Mouse (Mus musculus) heart, adult 9 months (tissue): ENCODE data around the gene Mgrn1.

Source experiments
- DNase-seq, 2 experiments: peaks; one replicate each; pipeline ENCODE4 v3.0.0; 2022; ENCODE audit warnings: low spot score in 2 of 2

Mgrn1 gene

DNA sequence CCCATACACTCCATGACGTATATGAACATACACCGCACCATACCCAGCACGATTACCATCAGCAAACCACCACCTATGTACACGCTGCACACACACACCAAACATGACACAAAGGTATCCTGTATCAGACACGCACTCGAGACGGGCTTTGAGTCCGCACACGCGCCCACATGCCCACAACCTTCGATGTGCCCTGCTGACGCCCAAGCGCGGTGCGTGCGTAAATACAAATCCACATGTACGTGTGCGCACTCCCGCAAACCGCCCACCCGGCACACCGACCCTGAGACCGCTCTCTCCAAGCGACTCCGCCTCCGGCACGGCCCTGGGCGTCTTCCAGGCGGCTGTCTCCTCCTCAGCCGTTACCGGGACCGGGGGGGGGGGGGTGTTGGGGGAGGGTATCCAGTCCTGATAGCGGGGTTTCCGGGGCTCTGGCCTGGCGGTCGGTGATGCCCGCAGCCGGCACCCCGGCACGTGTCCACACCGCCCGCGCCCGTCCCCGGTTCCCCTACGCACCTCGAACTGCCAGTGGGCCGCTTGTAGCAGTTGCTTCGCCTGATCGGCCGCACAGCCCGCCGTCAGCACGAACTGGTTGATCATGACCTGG, 6.8 kb upstream of the Mgrn1 start:
- DNase-seq: no peak

DNA sequence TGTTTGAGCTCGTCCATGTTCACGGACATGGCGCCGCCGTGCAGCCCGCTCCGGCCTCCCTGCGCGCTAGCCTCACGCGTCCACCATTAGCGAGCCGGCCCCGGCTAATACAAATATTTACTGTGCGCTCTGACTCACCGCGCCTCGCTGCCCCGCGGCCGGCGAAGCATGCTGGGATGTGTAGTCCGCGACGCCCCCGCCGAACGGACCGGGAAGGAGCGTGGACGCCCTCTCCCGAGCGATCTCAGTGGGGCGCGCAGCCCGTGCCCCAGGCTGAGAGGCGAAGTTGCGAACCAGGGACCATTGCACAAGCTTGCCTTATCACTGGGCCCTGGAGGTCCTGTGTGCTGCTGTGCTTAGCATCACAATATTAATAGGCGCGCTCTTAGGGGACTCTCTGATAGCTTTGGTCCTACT, 6.3 kb upstream of the Mgrn1 start:
- peak; percentile 90 to 91 for DNase-seq

DNA sequence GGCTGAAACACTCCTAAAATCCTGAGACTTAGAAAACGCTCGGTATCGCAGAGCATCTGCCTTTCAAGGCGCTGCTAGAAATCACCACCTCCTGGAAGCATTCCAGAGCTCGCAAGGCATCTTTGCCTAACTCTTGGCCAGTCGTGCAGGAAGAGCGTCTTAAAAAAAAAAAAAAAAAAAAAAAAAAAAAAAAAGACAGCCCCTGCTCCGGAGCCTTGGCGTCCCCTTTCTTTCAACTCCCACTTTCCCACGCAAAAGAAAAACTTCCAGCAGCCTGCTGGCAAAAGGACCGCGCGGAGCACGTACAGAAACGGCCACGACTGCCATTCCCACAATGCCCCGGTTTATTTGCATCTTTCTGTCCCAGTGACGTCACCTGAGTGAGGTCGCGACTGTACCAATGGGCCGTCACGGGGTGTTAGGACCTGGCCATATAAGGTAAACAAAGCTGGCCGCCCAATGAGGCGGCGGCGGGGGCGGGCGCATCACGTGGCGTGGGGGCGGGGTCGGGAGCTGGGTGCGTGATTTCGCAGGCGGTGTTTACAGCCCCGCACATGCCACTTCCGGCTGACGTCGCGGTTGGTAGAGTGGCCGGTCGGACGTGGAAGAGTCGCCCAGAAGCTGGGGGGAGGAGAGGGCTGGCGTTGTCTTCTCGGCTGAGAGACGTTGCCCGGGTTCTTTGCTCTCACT, 5.8 kb upstream of the Mgrn1 start, which contains the start of gene Ubald1:
Gene Ubald1 (minus strand): TSS at position 180 of the 690 bp plus-strand sequence.
- DNase-seq: peak; percentile 98 to 99

DNA sequence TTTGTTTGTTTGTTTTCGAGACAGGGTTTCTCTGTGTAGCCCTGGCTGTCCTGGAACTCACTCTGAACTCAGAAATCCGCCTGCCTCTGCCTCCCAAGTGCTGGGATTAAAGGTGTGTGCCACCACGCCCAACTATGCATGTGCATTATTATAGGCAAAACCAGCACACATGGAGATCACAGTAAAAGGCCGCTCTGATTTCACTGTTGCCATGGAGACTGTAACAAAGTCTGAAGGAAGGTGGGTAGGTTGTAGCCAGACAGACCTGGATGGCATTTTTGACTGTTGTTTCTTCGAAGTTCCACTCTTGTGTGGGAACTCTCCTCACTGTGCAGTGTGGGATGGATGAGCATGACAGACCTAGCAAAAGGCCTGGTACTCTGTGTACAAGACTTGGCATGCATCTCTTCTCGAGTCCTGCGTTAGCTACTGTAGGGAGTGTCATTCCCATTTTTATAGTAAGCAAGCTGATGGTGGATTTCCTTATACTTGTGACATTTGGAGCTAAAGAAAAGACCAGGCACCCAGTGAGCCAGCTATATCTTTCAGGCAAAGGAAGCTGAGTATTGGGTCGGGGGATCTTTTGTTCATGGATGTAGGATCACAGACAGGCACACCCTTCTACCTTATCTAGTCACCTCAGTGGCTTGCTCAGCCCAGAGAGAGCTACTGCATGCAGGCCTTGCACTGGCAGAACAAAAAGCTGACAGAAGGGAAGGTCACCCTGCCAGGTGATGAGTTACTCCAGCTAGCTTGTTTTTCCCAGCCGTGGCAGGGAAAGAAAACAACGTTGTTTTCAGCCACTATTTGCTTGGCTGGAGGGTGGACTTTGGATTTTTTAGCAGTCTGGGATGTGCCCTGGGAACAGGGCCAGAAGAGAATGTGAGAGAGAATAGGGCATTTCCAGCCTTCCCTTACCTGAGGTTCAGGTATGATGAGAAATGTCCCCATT, 4.4 kb upstream of the Mgrn1 start:
- no peak for DNase-seq

DNA sequence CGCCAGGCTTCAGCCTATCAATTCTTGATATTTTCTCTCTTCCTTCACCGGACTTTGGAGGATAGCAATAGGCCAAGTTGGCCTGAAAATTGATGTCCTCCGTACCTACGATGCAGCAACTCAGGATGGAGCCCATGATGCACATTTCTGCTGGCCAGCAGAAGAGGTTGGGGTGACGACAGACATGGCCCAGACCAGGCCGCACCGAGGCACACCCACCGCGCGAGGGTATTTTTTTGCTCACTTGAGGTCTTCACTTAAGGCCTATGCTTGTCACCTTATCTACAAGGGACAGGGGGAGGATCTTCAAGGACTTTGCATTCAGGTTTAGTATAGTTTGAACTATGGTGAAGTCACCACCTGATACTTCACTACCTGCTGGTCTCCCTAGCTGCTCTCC, 1.1 kb upstream of the Mgrn1 start:
- no peak for DNase-seq

DNA sequence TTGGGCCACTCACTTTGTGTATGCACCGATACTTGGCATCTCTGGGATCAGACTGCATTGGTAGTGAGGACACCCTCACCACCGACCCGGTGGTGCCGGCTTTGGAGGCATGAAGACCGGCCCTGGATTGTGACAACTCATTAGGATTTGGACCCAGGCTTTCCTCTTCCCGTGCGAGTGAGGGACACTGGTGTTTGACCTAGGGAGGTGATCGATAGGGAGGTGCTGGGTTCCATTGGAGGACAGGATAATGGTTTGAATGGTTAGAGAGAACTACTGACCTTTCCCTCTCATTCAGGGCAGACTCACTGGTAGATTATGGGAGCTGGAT, 606 bp downstream of the Mgrn1 start:
- no peak for DNase-seq

DNA sequence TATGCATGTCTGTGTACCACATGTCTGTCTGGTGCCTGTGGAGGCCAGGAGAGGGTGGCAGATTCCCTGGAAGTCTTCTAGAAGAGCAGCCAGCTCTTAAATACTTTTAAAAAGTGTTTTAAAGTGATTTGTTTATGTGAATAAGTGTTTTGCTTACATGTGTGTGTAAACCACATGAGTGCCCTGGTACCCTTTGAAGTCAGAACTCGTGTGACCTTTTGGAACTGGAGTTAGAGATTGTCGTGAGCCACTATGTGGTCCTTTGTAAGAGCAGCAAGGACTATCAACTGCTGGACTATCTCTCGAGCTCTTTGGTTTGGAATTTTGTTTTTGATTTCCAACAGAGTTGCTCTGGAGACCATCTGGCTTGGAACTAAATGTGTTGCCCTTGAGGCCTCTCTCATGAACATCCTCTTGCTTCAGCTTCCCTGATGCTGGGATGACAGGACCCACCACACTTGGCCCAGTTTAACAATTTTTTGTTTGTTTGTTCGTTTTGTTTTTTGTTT, 4.2 kb downstream of the Mgrn1 start:
- peak; percentile 63 to 67 for DNase-seq

DNA sequence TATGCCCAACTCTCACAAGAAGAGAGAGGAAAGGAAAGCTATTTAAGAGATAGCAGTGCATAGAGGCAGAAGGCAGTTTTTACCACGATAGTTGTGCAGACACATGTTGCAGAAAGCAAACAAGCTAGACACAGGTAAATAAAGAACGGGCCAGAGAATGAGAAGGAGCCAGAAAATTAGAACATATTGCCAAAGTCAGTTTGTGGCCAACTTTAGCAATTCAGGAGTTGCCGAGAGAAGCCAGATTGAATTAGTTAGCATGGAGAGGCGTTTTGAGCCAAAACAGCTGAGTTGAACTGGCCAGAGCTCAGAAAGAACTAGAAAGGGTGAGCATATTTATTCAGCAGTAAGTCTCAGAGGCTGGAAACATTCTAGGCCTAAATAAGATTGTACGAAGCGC, 6.1 kb downstream of the Mgrn1 start:
- no peak for DNase-seq

DNA sequence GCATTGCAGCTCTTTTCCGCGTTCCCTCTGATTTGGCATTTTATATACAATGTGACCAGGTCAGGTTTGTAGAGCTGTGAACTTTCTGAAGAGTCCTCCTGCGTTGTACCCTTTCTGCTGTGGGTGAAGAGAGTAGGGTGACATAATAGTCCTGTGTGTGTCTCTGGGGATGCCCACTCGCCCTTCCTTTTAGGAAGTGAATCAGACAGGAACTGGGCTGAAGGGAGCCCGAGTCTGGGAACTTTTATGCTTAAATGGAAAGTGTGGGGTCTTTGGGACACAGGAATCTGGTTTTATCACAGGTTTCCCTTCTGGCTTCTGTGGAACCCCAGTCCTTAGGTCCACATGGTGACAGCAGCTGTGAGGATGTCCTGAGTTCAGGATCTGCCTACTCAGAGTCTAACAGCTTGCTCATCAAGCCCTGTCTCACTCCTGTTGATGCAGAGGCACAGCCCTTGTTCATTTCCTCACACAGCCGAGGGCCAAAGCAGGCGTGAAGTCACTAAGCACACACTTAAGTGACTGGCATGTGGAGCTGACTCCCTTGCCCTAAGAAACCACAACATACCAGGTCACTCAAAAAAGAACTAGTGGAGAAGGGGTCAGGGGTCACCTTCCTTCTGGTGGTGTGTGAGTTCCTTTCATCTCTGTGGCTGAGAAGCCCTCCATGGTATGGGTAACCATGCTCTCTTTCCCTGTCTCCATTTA, 8.3 kb downstream of the Mgrn1 start:
- DNase-seq: peak in 1 of 2 experiments; percentile 51

DNA sequence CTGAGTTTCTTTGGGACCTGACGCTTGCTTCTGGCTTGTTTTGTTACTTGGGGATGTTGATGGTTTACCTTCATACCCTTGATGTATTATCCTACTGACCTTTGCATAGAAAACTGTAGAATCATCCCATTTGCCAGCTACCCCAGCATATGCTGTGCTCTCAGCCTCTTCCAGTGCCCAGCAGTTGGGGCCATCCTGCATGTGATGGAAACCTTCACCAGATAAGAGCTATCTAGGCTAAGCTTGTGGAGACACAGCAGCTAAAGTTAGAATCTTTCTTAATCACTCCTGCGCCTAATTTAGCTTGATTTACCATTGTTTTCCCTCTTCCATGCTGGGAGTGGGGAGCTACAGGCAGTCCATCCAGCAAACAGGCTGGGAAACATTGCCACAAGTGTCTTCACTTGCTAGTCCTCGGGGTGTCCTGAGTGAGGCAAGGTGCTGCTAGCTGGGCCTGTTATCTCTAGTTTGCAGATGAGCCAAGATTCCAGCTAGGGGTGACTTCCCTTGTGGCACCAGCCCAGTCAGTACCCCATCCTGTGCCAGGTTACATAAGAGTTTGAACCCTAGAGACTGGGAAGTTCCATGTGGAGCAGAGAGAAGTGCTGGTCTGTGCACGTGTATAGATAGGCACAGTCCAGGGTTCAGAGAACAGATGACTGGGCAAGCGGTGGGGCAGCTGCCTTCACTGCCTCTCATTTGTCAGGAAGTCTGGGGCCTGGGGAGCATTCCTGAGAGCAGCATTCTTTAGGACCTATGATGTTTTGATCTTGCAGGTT, 10.4 kb downstream of the Mgrn1 start:
- DNase-seq: peak; percentile 88 to 90

DNA sequence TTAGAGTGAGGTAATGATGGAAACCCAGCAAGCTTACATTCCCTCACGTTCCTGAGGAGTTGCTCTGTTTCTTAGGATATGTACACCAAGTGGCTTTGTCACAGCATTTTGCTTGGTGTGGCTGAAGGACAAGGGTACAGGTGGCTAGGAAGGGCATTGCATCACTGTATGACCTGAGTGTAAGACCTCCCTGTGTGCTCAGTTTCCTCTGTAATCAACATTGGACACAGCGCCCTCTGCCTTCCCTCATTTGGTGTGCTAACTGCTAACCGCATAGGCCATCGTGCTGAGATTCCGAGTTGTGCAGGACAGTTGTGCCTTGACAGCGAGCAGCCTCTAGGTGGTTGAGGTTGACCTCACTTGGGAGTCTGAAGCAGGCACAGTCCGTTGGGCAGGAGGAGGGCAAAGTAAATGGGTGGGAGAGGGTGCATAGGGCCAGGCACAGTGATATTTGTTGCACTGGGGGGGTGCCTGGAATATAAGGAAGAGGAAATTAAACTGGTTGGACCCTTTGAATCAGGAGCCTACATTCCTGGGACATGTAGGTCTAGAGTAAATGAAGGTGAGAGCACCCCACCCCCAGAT, 11.2 kb downstream of the Mgrn1 start:
- DNase-seq: no peak

DNA sequence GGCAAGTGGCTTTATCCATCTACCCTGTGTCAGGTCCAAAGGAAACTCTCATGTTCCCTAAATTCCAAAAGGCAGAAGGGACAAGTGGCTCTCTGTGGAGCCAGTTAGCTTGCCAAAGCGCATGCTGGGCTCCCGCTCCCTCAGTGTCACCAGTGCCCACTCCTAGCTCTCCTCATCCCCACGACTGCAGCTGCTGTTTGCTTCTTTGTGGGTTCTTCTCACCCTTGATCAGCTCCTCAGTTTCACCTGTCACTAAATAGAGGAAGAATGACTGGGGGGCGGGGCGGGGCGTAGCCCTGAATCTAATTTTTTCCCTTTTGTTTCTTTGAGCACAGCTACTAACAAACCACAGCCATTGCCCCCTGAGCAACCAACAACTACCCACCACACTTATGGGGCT, 12.8 kb downstream of the Mgrn1 start:
- DNase-seq: no peak

DNA sequence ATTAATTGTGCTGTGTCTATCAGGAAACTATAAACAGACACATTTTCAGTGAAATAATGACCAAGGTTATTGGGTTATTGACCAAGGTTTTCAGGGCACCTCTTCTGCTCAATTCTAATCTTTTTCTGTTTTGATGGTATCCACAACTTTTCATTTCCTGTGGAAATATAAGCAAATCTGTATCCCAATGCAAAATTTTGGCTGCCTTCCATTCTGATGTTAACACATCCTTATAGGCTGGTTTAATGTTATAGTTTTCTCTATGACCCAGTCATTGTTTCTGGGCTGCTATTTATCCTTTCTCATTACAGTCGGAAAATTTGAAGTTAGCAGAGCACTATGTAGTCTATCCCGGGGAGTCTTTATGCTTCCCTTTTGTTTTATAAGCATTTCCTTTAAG, 13.7 kb downstream of the Mgrn1 start:
- no peak for DNase-seq

DNA sequence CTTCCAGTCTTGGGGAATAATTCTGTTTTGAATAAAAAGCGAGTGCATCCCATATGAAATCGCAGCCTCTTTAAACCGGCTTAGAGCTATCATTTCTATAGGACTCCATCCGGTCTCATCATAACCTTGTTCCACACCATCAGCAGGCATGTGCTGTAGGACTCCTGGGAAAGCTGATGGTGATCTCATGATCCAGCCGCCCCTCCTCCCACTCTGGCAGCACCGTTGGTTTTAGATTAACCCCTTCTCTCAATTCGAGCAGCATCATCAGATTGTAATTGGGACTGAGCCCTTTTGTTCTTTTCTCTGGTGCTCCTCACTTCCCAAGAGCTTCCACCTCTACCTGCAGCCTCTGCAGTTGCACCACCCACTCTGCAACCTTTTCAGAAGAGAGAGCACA, 15.1 kb downstream of the Mgrn1 start:
- no peak for DNase-seq

DNA sequence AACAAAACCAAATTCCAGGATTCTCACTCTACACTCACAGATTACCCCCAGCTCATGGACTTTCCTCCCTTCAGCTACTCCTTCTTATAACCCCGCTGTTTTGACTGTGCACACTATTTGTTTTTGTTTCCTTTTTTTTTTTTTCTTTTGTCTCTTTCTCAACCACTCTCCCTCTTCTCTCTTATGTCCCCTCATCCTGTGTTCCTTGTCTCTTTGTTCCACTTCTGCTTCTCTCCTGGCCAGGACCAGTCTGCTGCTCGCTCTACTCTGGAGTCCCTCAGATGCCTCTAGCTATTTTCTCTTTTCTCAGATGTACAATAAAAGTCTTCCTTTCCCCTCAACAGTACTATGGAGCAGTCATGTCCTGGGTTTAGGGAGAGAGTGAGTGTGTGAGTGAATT, 16.3 kb downstream of the Mgrn1 start:
- no peak for DNase-seq

DNA sequence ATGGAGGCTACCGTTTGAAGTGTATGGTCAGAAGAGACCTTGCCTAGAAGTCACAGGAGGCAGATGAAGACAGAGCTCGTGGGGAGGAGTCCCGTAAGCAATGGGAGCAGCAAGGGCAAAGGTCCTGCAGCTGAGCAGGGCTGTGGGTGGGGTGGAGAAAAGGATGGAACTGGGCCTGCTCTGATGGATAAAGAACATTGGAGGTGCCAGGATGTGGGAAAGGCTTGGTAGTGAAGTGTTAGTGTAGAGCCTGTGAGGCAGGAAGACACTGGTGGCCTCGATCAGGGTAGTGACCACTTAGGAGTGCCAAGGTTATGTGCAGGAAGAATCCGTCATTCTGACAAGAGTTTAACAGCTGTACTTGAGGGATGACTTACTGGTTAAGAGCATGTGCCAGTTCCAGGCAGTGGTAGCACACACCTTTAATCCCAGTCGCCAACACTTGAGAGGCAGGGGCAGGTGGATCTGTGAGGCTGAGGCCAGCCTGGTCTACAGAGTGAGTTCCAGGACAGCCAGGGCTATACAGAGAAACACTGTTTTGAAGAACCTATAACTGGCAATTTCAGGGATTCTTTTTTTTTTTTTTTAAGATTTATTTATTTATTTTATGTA, 17.5 kb downstream of the Mgrn1 start:
- DNase-seq: no peak

DNA sequence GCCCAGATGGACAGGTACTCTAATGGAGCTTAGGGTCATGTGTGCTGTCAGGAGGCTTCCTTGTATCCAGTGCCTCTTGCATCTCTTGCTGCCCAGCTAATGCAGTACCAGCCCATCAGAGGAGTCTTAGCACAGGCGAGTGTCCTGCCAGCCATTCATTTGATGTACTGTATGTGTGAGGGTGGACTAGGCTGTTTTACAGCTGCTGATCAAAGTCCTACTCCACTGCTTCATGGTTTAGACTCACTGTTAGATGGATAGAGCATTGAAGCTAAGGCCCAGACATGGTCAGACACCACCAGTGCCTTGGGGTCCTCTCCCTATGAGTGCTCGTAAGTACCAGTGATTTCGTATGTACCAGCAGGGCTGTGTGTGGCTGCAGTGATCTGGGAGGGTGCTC, 18.8 kb downstream of the Mgrn1 start:
- no peak for DNase-seq

DNA sequence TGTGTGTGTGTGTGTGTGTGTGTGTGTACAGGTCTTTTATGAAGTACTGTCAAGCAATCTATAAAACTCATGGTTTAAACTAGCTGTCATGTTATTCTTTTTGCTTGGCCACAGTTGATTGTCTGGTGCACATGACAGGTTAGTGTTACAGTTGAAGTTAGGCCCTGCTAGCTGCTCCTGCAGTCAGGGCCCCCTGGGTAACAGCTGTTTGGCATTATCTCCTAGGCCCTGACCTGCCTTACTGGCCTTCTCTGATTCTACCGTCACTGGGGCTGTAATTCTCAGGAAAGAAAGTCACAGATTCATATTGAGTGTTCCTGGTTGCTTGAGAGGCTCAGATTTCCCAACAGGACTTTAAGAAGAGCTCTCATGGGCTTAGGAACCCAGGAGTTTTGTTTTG, 19.5 kb downstream of the Mgrn1 start:
- no peak for DNase-seq

DNA sequence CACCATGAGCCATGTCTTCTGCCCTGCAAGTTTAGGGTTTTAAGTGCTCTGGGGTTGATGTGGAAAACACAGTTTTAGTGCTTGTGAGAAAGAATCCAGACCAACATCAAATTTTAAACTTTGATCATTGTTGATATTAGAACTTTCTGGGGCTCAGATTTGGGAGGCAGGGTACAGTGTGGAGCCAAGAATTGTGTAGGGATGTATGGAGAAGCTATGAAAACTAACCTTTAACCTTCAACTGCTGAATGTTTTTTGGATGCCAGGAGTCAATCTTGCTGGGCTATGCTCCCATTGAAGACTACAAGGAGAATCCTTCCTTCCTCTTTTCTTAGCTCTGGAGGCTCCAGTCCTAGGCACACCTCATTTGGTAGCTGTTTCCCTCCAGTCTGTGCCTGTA, 20.5 kb downstream of the Mgrn1 start:
- DNase-seq: no peak

DNA sequence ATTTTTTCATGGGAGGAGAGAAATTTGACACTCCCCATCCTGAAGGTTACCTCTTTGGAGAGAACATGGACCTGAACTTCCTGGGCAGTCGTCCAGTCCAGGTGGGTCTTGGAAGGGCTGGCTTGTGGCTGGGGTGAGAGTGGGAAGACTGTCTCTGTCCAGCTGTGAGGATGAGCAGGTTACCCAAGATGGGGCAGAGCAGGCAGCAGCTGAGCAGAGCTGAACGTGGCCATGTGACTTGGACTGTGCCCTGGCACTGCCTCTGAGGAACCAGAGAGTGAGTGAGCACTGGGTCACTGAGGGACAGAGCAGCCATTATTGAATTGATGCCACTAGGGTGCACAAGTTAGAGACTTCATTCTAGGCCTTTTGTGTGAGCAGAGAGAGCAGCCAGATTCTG, 21.3 kb downstream of the Mgrn1 start:
- no peak for DNase-seq
